Mouse (Mus musculus) monocyte, adult 5-6 weeks (primary cell): ENCODE measurements around the gene Gm29797. TPM values are rescaled to one million over a fixed set of nuclear protein-coding genes. Genes with fewer than 3 reads are reported as not detected.

Experiments used
- ATAC-seq: fragments of 153-309, 156-312 bp; replicated peaks from 2 replicates; pipeline ENCODE4 v1.8.0; 2017; ENCODE audit warnings: mild to moderate bottlenecking; ENCODE audit not compliant: low TSS enrichment, insufficient number of reproducible peaks, severe bottlenecking, poor library complexity, low FRiP score
- total RNA-seq: library from RNA; stranded (forward); fragments of 200-1000, 200-491, 200-594 nt; gene quantifications from 3 replicates; pipeline ENCODE4 v1.2.3, GENCODE M21; 2017

Gene Gm29797
- not detected in 3 replicates for total RNA-seq

DNA sequence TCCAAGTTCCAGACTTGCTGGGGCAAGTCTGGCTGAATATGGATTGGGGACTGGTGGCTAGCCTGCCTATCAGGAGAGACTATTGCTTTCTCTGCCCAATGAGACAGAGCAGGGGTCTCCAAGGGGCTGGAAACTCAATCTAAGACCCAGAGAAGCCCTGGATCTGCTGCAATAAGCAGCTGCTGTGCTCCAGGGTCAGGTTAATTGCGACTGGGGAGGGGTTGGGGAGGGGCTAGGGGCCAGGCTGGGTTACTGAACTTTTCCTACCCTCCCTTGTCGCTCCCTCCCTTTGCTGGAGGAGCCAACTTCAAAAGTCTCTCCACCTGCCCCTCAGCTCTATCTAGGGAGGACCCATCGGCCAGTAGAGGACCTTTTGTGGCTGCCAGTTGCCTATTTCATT lies at the start of gene Gm29797:
Gm29797 (plus strand) TSS at position 301 of the 400 bp plus-strand sequence.
- no peak for ATAC-seq

- no peak for ATAC-seq
Observed at GRCm38 (mm10) chr2:181618761-181619495, 37.9 kb upstream of the Gm29797 start.

GRCm38 (mm10) chr2:181623401-181623800 lies 33.4 kb upstream of the Gm29797 start:
- ATAC-seq: no peak

- no peak for ATAC-seq
Observed at GRCm38 (mm10) chr2:181628471-181628870, 28.4 kb upstream of the Gm29797 start.

DNA sequence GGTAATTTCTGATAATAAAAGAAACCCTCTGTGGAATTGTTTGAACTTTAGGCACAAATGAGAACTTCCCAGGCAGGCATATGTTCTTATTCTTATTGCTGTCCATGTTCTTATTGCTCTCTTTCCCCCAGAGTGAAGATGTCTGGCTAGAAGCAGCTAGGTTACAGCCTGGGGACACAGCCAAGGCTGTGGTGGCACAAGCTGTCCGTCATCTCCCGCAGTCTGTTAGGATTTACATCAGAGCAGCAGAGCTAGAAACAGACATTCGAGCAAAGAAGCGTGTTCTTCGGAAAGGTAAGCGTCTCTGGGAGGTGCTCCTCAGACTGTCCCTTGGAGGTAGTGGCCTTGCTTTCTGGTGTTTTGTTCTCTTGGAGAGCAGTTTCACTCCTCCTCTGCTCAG lies 24.2 kb upstream of the Gm29797 start:
- no peak for ATAC-seq

- ATAC-seq: no peak
Observed at GRCm38 (mm10) chr2:181635865-181636264, 21.0 kb upstream of the Gm29797 start.

DNA sequence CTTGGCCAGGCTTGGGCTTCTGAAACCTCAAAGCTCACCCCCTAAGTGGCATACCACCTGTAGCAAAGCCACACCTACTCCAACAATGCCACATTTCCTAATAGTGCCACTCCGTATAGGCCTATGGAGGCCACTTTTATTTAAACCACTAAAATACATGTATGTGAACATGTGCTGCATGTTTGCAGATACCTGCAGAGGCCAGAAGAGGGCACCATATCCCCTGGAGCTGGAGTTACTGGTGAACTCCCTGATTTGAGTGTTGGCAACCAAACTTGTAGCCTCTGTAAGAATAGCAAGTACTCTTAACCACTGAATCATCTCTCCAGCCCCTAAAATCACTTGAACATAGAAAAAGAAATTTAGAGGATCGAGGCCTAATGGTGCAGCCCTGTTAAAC lies 12.5 kb upstream of the Gm29797 start:
- peak; percentile 68 for ATAC-seq

GRCm38 (mm10) chr2:181645666-181646065 lies 11.2 kb upstream of the Gm29797 start:
- ATAC-seq: no peak

DNA sequence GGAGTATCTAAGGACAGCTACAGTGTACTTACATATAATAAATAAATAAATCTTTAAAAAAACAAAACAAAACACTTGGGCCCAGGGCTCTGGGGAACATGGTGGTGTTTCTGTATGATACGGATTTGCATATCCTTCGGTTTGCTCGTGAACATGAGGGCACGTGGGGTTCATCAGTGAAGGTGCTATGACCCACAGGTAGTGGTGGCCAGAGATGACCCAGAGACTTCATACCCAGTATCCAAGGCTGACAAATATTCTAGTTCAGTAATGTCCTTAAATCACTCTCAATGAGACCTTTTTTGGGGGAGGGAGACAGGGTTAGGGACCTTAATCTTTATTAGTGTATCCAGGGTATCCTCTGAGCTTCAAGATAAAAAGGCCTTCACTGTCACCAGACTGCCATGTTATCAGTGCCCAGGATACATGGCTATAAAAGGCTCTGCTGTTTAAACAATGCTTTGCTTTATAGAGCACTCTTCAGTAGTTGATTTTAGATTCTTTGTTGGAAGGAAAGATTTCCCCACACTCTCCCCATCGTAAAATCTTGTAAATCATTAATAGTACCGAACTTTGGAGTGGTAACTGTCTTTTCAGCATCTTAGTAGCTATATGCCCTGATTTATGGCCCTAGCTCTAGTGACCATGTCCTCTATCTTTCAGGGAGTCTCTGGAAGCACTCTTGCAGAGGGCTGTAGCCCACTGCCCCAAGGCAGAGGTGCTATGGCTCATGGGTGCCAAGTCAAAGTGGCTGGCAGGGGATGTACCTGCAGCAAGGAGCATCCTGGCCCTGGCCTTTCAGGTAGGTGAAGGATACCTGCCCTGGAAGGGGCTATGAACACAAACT lies 10.0 kb upstream of the Gm29797 start:
- ATAC-seq: no peak

DNA sequence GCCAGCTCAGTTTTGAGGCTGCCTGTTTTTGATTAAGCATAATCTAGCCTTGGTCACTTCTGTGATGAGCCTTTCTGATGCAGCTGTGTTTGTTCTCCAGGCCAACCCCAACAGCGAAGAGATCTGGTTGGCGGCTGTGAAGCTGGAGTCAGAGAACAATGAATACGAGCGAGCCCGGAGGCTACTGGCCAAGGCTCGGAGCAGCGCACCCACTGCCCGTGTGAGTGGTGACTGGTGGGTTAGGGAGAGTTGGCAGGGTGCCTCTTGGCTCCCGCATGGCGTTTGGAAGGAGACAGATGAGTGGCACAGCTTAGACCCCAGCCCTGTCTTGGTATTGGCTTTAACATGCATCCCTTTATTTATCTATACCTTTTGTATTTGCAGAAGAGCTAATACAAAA lies 7.9 kb upstream of the Gm29797 start:
- ATAC-seq: no peak

DNA sequence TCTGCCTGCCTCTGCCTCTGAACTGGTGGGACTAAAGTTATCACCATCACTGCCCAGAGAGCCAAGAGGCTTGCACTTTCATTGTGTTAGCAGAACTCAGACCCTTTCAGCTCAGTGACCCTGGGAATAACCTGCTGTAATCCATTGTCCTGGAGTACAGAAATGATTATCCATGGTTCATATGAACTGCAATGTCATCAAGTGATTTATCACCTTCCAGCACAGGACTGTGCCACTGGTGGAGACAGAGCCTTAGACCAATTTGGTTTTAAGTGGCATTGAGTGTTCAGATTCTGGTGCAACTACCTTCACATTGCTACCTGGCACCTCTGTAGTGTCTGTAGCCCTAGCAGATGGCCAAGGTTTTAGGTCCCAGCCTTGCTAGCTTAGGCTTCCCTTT lies 3.8 kb upstream of the Gm29797 start:
- no peak for ATAC-seq

DNA sequence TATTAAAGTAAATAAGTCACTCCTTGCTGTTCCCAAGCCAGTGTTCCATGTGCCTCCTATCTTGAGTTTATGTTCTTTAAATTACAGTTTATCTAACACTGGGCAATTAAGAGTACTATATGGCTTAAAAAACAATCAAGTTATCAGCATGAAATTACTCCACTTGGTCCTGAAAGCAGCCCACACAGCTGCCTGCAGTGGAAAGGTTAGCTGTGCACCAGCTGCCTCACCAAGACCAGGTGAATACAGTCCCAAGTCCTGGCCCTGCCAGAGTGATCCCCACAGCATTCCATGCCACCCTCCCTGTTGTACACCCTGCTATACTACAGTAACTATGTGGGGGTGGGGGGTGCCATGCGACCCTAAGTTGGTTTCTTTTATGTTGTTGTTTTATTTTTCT lies 3.3 kb upstream of the Gm29797 start:
- no peak for ATAC-seq

GRCm38 (mm10) chr2:181657441-181657840 lies 607 bp downstream of the Gm29797 start:
- ATAC-seq: no peak

DNA sequence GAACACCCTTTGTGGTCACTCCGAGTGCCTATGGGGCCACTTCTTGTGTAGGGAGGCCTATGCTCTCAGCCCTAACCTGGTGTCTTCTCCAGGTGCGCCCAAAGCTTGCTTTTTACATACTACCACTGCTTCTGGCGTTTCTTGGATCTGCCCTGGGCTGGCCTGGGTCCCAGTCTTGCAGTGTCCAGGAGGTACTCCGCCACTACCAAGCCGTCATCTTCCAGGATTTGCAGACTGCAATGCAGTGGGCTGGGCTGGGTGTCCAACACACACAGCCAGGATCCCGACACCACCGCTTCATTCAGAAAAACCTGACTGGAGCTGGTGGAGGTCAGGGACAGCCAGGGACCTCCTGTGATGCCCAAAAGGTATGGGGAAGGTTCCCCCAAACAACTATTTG lies 1.7 kb downstream of the Gm29797 start:
- no peak for ATAC-seq

DNA sequence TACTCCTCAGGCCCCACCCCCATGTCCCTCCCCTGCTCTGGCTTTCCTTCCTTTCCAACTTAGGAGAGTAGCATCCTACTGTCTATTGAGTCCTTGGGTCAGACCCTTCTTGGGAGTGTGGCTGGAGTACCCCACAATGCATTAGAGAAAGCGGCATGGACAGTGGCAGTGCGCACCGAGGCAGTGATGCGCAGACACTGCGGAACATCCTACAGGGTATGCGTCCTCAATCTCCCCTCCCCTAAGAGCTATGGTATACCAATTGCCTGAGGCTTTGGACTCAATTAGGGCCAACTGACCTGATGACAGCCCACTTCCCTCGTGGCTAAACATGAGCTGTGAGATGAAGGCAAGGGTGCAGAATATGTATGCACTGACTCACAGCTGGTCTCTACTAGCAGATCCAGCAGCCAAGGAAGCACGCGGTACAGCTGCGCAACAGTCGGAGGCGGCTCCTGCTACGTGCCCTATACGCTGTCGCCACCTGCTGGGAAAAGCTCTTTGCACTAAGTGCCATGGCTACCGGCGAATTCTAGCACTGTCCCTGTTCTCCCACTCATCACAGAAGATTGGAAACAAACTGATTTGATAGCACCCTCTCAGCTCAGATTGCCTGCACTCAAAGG lies 2.2 kb downstream of the Gm29797 start:
- peak; percentile 25 for ATAC-seq

- peak; percentile 85 for ATAC-seq
Observed at GRCm38 (mm10) chr2:181659609-181660055, 2.8 kb downstream of the Gm29797 start.

DNA sequence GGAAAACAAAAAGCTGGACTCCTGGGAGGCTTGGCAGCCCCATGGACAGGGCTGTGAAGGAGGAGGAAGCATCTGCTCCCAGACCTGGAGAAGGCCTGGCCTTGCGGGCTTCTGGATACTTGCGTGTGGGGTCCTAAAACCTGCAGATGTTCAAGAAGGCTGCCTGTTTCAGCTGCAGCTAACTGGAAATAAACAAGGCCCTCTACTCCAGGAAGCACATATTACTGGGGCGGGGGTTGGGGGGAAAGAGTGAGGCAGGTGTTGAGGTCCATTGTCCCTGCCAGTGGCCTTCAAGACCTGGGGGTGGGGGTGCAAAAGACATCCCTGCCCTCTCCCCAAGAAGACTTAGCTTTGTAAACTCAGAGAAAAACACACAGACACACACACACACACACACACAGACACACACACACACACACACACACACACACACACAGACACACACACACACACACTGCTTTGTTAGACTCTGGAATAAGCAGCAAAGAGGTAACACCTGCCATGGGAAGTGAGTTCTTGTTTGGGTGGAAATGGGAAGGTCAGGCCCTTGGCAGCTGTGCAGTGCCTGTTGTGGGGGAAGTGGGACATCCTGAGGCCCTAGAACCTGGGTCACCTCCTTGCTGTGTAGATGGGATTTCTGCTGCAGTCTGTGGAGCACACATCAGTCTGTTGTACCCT lies 5.9 kb downstream of the Gm29797 start:
- no peak for ATAC-seq

DNA sequence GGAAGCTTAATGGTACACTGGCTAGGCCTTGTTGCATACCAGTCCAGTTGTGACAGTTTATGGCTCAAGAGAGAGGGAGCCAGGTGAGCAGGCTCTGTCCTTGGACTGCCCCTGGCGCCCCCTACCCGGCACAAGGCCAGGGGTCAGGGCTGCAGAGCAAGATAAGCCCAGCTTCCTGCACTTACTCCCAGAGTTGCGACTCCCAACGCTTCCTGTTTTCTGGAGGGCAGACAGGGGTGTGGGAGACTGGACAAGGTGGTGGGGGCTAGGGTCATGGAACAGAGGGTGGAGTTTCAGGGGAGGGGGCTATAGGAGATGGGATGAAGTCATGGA lies 6.4 kb downstream of the Gm29797 start:
- no peak for ATAC-seq

DNA sequence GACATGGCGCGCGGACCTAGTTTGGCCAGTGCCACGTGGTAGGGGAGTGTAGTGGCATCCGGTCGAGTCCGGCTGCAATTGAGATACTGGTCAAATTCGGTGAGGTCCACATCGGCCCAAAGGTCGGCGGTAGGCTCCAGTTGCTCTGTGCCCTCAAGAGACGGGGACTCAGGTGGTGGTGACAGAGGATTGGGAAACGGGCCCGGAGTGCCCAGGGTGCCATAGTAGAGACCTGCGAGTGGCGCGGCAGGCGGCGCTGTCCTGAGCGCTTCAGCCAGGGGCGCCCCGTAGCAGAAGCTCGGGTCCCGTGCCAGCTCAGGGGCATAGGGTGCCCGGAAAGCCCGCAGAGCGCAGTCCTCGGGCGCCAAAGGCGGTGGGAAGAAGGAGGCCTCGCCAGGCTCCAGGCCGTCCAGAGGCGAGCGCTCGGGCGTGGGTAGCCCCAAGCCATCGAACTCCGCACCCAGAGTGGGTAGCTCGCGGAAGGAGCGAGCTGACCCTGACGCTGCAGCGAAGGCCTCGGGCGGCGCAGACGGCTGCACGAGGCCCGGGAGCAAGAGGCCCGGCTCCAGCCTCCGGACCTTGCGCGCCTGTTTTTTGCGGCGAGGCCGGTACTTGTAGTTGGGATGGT lies 13.6 kb downstream of the Gm29797 start:
- ATAC-seq: peak; percentile 30; the same call in 1 of the 2 replicates
